Mouse (Mus musculus) cerebellum, postnatal 25 days (tissue): ENCODE data around the gene Galnt18.

Experiments
- DNase-seq, 2 experiments: peaks; one replicate each; pipeline ENCODE4 v3.0.0; 2021; ENCODE audit warnings: mixed read lengths in 2 of 2

Galnt18 gene

DNA sequence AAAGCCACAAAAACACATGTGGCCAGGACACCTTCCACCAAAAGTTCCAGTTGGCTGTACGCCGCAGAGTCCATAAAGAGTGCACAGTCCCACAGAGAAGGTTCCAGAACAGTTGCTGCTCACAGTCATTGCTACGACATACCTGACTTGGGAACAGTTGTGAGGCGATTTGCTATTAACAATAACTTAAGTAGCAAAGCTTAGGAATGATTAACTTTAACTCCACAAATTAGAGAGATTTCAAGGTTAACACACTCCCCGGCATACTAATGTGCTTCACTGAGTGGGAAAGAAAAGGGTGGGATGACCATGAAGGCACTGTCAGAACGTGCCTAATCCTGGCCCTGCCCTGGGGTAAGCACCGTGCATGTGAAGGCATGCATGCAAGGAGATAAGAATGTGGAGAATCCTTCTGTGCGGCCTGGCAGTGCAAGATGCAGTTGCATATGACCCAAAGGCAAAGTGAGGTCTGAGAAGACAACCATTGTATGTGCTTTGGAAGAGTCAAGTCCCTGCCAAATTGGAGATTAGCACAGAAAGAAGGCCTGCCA lies 8.5 kb downstream of the Galnt18 start:
- DNase-seq: no peak

DNA sequence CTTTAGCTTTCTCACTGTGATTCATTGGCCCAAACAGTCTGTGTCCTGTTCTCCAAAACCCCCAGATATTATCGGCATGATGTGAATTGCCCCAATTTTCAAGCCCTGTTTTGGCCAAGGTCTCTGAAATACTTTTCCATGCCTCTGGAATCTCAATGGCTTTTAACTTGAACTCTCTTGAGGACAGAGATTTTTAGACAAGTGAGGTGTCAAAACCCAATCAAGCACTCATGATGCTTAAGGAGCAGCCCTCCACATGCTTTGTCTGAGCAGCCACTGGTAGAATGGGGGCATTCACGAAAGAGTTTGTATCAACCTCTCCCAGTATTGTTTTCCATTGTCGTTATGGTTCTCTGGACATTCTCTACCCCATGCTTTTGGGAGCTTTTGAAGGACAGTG lies 9.2 kb downstream of the Galnt18 start:
- DNase-seq: no peak

DNA sequence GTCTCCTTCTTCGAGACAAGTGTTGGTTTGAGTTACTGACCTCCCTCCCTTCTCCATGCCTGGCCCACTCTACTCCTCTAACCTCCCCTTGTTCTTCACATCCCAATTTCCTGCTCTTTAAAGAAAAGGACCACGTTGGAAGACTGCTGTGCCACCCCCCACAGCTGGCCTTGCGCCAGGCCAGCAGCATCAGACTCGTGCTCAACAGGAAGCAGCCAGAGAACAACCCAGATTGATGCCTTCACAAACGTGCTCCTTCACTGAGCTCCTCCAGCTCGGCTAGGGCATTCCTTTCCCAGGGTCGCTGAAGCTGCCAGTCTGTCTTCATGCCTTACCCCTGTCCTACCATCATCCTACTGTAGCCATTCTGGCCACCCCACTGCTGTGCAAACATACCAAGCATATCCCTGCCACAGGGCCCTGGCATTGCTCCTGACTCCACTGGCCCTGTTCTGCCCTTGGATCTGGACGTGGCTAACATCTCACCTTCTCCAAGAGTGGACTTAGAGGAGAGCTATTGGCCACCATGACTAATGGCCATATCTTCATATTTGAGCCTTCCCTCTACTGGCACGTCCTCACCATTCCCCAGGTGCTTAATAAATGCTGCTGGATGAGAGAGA lies 13.5 kb downstream of the Galnt18 start:
- DNase-seq: no peak

DNA sequence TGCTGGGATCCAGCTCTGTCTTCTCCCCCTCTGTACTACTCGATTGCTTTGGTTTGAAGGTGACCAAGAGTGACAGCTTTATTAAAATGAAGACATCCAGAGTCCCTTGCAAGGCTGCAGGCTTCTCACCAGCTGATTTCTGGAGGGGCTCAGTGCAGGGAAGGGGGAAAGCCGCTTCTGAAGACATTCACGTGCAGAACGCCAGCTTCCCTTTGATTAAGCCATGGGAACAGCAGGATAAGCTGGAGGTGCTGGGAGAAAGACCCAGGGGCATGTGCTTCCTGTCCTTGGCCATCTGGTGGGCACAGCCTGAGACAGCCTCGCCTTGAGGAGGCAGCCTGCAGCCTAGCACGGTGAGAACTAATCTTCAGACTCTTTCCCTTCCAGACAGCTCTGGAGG lies 17.0 kb downstream of the Galnt18 start:
- DNase-seq: peak in 1 of 2 experiments; percentile 25

DNA sequence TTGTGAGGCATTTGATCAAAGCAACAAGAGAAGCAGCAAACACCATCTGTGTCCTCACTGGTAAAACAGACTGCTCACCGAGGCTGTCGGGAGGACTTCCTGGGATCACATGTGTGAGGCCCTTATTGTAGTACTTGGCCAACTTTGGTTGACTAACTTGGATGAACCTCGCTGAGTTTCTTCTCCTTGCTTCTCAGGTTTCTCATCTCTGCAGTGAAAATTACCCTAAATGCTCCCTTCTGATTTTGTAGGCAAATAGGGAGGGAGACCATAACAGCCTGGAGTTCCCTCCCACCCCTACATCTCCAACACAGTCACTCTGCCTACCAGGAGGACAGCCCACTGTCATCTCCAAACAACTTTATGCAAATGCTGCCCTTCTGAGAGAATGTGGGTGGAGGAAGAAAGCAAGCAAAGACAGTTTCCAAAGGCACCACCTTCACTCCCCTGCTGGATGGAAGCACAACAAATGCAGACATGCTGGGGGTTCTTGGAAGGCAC lies 31.2 kb downstream of the Galnt18 start:
- no peak for DNase-seq

DNA sequence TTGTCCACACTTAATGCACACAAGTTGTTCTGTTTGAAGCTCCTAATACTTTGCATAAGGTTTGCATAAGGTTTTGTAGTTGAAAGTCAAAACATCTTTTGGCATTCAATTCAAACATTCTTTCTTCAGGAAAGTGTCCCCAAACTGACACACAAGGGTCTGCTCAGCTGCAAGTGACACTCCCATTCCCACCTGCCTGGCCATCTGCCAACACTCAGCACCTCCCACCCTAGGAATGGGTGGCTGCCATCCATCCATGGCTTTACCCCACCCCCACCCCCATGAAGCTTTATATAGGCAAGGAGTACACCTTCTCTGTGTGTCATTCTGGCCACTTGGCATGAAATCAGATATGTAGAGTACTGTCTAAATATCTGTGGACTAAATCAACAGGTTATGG lies 35.0 kb downstream of the Galnt18 start:
- no peak for DNase-seq

DNA sequence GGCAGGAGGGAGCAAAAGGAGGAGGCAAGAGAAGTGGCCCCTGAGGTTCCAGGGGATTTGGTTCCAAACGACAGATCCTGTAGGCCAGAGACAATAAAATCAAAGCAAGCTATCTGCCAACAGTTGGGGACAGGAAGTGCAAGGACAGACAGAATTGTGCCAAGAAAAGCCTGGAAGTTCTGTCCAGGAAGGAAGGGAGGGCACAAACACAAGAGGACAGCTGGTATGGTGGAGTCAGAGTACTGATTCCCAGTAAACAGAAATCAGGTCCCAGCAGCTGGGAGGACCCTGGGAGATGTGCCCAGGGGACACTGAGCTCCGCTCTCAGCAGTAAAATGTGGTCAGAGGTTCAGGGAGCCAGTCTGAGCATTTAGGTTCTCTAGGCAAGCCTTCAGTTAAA lies 38.2 kb downstream of the Galnt18 start:
- DNase-seq: peak; percentile 15 to 25

DNA sequence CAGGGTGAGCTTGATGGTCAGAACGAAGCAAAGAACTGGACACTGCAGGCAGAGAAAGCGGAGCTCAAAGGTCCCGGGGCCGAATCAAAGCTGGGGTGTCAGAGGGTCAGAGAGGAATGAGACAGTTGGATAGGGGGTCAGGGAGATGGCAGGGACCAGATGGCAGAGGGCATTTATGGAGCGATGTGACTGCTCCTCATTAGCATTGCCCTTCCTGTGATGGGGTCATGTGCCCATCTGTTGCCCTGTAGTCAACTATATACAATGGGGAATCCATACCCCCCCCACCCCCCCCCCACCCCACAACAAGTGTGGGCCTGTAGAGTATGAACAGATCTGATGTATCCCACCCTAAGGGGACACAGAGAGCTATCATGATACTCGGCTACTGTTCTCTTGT lies 39.7 kb downstream of the Galnt18 start:
- DNase-seq: no peak

DNA sequence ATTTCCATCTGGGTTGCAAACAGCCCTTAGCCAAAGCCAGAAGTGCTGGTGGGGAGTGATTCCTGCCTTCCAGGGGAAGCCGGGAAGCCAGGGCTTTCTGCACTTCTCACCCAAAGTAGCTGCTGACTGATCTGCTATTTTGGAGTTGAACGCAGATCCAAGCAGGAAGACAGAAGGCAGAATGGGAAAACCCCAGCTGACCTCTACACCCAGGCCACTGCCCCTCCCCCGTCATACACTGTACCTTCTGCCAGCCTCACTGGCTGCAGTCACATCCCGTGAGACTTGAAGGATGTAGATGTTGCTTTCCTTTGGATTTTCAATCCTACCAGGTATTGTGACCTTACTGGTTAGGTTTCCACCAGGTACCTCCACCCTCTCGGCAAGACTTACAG lies 40.4 kb downstream of the Galnt18 start:
- DNase-seq: peak in 1 of 2 experiments; percentile 17

DNA sequence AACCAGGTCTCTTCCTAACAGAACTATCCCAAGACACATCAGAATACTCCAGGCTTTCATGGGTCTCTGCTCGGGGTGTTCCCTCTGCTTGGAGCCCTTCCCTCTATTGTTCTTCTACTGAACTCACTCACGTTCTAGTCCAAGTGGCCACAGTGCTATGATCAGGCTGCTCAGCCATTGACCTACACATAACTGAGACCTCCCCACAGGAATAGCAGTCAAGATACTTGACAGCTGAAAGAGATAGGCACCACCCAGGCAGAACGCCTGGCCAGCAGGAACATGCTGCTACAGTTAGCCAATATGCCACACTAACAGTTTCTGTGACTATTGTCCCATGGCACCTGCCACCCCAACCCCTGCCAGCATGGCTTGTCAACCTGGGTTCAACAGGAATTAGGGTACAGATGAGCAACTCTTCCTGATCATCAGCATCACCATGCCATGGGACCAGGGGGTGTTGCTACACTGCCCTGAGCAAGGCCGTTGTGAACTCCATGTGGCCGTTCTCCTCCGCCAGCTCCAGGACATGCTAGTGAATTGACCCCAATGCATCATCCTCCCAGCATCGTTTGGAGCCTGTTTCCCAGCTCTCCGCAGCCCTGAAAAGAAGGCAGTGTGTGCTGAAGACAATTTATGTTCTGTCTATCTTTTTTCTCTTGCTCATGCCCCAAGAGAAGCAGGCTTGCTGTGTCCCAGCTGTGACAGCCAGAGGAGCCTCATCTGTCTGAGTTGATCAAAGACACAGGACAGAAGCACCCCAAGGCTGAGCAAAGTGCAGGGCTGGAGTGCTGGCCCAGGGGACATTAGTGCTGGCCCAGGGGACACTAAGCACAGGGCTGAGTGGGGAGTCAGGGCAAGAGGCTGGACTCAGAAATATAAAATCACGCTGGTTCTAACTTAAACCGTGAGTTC lies 41.1 kb downstream of the Galnt18 start:
- DNase-seq: no peak

DNA sequence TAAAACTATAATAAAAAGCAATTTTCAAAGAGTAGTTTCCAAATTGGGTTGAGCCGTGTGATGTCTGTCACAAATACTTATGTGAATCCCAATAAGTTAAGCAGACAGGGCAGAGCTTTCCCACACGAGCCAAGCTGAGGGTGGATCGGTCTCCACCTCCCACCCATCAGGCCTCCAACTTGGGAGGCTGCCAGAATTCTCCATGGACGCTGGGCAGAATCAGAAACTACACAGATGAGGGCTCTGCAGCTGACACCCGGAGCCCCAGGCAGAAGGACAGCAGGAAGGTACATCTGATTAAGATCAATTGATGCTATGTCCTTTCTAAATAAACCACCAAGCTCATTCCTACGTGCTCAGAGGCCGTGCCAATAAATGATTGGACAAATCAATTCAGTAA lies 42.4 kb downstream of the Galnt18 start:
- DNase-seq: peak in 1 of 2 experiments; percentile 32

DNA sequence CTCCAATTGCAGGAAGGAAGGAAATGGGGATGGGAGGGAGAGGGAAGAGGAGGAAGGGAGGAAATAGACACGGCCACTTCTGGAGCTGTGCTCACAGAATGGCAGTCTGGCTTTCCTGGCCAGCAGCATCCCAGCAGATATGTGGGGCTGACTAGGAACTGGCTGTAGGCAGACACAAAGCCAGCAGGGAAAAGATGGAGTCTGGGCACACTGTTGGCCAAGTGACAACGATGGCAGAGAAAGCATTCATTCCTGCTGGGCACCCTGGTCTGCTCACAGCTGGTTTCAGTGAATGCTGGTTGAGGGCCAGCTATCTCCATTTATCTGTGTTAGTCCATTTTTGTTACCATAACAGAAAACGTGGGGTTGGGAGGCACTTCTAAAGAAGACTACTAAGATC lies 43.4 kb downstream of the Galnt18 start:
- DNase-seq: peak; percentile 46 to 50

DNA sequence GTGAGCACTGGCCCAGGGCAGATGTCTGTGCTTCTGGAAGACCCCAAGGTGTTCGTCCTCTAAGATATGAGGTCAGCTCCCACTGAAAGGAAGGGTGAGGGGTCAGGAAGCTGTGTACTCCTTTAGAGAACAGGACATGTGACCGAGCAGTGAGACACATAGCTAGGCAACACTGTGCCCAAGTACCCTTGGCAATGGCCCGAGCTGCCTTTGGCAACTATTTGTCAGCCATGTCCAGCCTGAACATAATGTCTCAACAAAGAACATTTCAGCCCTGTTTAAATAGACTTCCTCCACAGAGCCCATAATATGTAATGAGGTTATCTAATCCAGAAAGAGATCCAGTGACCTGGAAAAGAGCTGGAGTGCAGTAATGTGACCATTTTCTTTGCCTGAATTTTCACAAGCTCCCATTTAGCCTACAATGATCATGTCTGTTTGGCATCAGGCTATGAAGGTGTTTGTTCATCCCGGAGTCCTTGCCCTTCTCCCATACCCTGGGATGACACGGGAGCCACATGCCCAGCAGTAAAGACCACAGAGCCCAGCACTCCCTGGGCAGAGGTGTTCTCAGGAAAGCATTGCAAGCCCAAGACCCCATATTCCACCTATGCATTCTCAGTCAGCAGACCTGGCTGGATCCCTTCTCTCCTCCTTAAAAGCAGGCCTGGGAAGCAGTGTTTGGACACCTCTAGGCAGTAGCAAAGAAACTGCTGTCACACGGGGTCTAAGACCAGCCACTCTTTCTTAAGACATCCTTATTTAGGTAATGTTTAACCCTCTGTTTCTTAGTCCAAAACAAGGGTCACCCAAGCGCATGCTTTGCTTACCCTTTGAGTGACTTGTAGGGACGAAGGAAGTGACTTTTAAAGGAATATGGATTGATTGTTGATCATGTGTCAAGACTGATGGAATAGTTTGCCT lies 49.2 kb downstream of the Galnt18 start:
- no peak for DNase-seq

DNA sequence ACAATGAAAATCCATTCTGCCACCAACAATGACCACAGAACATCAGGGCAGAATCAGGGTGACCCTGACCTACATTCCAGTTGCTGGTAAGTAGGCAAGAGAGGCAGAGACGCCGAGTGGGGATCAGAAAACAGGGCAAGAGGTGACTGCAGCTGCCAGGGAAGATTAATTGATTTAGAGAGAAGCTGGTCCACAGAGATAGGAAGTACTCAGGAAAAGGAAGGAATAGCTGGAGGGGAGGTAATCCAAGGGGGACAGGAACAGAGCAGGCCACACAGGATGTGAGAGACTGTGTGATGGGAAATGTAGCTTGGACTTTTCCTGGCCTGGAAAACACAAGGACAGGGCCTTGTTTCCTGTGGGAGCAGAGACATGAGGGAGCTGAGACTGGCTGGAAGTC lies 52.8 kb downstream of the Galnt18 start:
- DNase-seq: no peak

DNA sequence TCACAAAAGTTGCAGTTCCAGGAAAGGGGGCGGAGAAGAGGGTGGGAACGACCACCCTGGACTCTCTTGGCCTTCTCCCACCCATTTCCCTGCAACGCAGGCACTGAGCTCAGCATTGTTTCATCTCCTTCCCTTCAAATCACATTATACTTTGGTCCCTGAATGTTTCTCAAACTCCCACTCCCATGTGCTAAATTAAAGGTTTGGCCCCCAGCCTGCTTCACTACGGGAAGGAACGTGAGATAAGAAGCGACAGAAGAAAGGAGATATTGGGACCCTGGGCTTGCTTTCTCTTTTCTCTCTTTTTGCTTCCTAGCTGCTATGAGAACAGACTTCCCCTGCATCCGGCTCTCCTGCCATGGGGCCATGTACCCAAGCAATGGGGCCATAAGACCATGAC lies 55.0 kb downstream of the Galnt18 start:
- DNase-seq: no peak

DNA sequence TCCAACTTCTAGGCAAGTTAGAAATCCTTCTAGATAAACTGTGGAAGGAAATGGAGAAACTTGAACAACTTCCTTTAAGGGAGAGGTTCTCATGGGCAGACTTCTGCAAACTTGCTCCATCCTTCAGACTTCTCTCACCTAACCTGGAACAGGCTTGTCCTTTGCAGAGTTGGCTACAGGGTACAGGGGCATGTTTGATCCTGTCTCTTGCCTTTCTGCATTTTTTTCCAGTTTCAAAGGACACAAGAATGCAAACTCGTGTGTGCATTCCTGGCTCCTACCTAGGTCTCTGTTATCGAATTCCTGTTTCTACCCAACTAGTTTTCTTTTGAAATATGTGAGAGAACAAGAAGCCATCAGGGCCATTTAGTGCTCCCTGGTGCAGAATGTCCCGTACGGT lies 55.8 kb downstream of the Galnt18 start:
- DNase-seq: no peak

DNA sequence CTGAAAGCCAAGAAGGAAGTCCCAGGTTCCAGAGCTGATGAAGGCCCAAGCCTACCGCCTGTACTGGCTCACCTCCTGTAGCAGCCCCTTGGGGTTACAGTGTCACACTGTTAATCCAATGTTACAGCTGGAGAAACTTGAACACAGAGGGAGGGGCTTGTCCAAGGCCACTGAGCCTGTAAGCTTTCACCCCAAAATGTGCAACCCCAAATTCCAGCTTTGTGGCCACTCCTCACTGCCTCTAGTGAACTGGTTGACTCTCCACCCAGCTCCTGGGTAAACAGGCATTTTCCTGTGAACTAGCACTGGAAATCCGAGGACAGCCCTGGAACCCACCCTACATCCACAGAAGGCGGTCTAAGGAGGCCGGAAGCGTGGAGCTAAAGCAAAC lies 58.5 kb downstream of the Galnt18 start:
- no peak for DNase-seq

DNA sequence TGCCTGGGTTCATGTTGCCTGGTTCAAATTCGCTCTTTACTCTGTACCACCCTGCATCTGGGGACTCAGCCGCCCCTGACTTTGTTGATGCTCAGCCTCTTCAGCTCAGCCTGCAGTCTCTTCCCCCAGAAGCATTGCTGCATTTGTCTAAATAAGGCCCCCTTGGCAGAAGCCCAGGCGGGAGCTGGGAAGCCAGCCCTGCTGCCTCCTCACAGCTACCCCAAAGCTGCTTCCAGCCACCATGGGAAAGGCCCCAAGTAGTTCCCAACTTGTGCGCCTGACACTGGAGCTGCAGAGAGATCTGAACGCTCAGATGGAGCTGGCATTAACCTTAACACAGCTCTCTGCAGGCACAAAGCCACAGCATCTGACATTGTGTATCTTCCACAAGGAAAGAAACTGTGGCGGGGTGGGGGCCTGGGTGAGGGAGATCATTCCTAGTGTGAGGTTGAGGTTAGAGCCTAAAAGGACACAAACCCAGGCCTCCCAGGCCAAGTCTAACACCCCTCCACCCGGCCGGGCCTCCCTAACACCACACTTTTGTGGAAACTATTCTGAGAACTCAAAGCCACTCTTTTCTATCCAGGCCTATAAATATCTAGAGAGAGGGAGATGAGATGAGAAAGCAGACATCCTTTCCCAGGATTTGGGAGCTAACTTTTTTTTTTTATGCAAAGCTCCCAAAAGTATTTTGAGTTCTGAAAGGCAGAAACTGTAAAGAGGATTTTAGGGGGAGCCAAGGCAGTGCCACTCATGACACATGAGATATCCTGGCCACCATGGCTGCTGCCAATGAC lies 59.1 kb downstream of the Galnt18 start:
- peak in 1 of 2 experiments; percentile 35 for DNase-seq

DNA sequence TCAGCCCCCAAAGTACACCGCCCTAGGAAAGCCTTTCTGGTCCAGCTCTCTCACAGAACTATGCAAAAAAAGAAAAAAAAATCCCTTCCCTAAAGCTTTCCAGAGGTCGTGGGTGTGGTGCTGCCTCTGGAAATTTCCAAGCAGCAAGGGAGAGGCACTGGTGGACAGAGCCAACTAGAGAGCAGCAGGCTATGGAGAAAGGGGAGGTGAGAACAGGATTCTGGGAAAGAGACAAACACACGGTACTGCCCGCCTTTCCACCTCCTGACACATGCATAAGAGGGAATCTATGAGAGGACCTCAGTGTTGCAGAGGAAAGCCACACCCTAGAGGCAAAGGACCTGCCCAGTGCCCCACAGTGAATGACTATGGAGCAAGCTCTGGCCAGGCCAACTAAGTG lies 60.9 kb downstream of the Galnt18 start:
- no peak for DNase-seq

DNA sequence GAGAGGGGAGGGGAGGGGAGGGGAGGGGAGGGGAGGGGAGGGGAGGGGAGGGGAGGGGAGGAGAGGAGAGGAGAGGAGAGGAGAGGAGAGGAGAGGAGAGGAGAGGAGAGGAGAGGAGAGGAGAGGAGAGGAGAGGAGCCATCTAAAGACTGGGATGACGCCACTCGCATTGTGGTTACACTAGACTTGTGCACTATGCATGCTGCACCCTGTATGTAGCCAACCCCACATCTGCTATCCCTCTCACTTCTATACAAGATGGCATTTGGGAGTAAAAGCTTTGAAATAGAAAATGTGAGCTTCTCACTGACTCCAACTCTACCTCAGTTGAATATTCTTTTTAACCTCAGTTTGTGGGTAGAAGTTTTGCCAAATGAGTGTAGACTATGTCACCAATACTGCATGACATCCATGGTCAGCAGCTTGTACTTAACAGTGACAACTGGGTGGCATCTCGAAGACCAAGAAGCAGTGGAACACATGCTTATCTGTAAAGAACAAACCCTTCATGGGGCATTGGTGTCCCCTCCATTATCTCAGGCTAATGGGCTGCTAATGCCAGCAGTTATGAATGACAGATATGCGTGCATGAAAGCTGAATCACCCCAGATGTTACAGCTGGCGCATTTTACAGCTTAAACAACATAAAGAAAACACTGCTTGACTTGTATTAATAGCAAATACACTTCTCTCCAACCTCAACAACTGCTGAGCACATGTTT lies 65.0 kb downstream of the Galnt18 start:
- DNase-seq: no peak
